Mouse (Mus musculus) midbrain, postnatal 0 days (tissue): ENCODE results near the gene Rif1. TPM values are rescaled to one million over a fixed set of nuclear protein-coding genes. Genes with fewer than 3 reads are reported as not detected.
A peak's percentile ranks its signal among the peaks of the same experiment; 100 is the strongest.
"Not testable (repeated sequence)": the region's sequence is repeated elsewhere in the genome, so short reads cannot be mapped to it uniquely, and the experiment has no call there.

Experiments
- ATAC-seq: fragments of 200-750 bp; cut with Nextera tagmentation; 2 replicates; pipeline ENCODE4 v1.8.0; 2017; ENCODE audit warnings: moderate number of reproducible peaks, mild to moderate bottlenecking, moderate TSS enrichment, moderate library complexity; ENCODE audit not compliant: low FRiP score
- DNase-seq: peaks from one replicate; pipeline ENCODE4 v3.0.0-alpha.2; 2015; ENCODE audit warnings: low spot score
- H3K27ac ChIP-seq: fragments of 300-500 bp; sonication (generic); 2 replicates; pipeline ENCODE4 v1.5.1; 2014; ENCODE audit warnings: low read depth, mild to moderate bottlenecking, low read length, mixed read lengths
- H3K27me3 ChIP-seq: fragments of 300-500 bp; sonication (generic); 2 replicates; pipeline ENCODE4 v1.6.1; 2014; ENCODE audit warnings: low read length, control low read depth, mixed read lengths; ENCODE audit not compliant: insufficient read depth
- H3K36me3 ChIP-seq: fragments of 300-500 bp; sonication (generic); 2 replicates; pipeline ENCODE4 v1.6.1; 2014; ENCODE audit warnings: low read length, control low read depth, mixed read lengths; ENCODE audit not compliant: insufficient read depth
- H3K4me1 ChIP-seq: fragments of 300-500 bp; sonication (generic); 2 replicates; pipeline ENCODE4 v1.6.1; 2014; ENCODE audit warnings: mild to moderate bottlenecking, control low read depth, antibody characterized with exemption, low read length, mixed read lengths; ENCODE audit not compliant: insufficient read depth
- H3K4me2 ChIP-seq: fragments of 300-500 bp; sonication (generic); 2 replicates; pipeline ENCODE4 v1.6.1; 2014; ENCODE audit warnings: low read depth, mild to moderate bottlenecking, low read length, mixed read lengths; ENCODE audit not compliant: poor library complexity, severe bottlenecking
- H3K4me3 ChIP-seq: fragments of 300-500 bp; sonication (generic); 2 replicates; pipeline ENCODE4 v1.5.1; 2014; ENCODE audit warnings: low read depth, mild to moderate bottlenecking, low read length, moderate library complexity
- H3K9ac ChIP-seq: fragments of 300-500 bp; sonication (generic); replicated peaks from 2 replicates; pipeline ENCODE4 v1.6.1; 2014; ENCODE audit warnings: mild to moderate bottlenecking, low read length, moderate library complexity, mixed read lengths; ENCODE audit not compliant: poor library complexity, severe bottlenecking
- H3K9me3 ChIP-seq: fragments of 300-500 bp; sonication (generic); 2 replicates; pipeline ENCODE4 v1.6.1; 2016; ENCODE audit warnings: low read length, control low read depth
- CTCF ChIP-seq: IDR thresholded peaks from 2 replicates; pipeline ENCODE4 v1.5.1; 2016; ENCODE audit warnings: antibody characterized with exemption, mild to moderate bottlenecking
- WGBS: fragments of 180-500 bp; shearing (Covaris S2); extraction: QIAGEN DNeasy Blood & Tissue Kit; methylation state at CpG from one replicate; pipeline ENCODE4 v1.1.7; 2014; 5-methylcytosine and 5-hydroxymethylcytosine counted together
- polyA plus RNA-seq: library from polyadenylated mRNA; unstranded; fragments of >200 nt; fragmentation: Nextera tagmentation; extraction: Ambion mirVana; gene quantifications from 2 replicates; pipeline ENCODE4 v1.2.1, GENCODE M21; 2015
- total RNA-seq: library from RNA; depleted of rRNA; stranded (reverse); fragments of >200 nt; gene quantifications from 2 replicates; pipeline ENCODE4 v1.2.3, GENCODE M21; 2014

Rif1 gene
- total and polyA plus RNA-seq, 2 experiments from 2014 or later = 13.8 to 17.2 TPM

DNA sequence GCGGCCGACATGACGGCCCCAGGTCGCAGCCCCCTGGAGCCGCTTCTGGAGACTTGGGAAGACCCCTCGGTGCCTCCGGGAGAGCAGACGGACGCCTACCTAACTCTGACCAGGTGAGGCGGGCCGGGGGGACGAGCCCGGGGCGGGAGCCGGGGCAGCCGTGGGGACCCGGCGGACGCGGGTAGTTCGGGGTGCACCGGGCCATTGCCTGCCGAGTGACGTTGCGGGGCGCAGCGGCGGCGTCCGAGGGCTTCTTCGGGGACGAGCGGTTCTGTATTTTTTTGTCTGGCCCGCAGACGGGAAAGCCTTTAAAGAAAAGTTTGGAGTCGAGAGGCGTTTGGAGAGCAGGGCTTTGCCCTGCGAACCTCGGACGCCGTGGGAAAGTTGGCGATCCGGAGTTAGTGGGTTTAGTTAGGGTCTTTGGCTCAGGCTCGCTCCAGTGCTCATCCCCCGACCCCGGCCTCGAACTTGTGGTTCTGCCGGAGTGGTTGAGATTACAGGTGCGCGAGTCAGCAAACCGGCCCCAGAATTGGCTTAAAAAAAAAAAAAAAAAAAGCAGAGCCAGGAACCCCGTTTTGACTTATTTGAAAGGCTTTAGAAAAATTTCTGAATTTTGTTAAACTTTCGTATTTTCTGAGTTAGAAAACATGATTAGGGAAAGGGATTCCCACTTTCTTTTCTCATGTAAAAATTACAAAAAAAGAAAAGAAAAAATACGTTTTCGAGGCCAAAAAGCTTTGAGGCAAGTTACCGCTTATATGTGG is 691 bp downstream of the Rif1 start:
- DNase-seq (no peak), ATAC-seq (no peak; the same call in 1 of the 2 replicates)
- Histone ChIP-seq H3K36me3 (no peaks in the 10 kb centered on the region), H3K4me1 (0 out of 2 replicates have a peak, but pooled peaks cover 3% of the 10 kb centered on the region), H3K27ac (peak overlapping the region; percentile 55), H3K4me2 (peak overlapping the region; percentile 74), H3K9me3 (no peaks in the 10 kb centered on the region), H3K27me3 (no peaks in the 10 kb centered on the region), H3K9ac (peak overlapping the region; percentile 68), H3K4me3 (peak overlapping the region; percentile 88)
- no peak for TF ChIP-seq CTCF
- WGBS = 2% methylated on average over 52 of the region's 56 CpGs

DNA sequence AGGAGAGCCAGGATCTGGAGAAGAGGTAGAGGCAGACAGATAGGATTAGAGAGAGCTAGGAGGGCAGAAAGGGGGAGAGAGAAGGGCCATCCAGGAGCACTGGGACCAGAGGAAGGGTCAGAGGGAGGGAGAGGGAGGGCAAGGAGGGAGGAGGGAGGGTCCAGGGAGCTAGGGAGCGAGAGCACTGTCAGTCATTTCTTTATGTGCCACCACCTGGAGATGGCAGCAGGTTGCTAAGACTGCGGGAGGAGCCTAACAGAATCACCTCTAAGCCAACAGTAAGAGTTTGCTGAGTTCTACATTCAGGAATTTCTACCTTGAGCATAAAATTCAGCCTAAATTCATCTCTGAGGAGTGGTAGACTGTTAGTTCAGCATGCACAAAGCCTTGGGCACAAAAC is 6.0 kb downstream of the Rif1 start:
- Histone ChIP-seq H3K9me3 (no peaks in the 10 kb centered on the region), H3K27ac (no peak overlapping the region), H3K4me3 (no peak overlapping the region), H3K9ac (no peak overlapping the region), H3K36me3 (peaks cover 5% of the 10 kb centered on the region; the same call in 1 of the 2 replicates), H3K4me2 (no peak overlapping the region), H3K27me3 (no peaks in the 10 kb centered on the region), H3K4me1 (no peaks in the 10 kb centered on the region)
- ATAC-seq = no peak
- TF ChIP-seq CTCF = no peak
- no peak for DNase-seq
- 82% methylated on average over 2 of the region's 2 CpGs for WGBS

DNA sequence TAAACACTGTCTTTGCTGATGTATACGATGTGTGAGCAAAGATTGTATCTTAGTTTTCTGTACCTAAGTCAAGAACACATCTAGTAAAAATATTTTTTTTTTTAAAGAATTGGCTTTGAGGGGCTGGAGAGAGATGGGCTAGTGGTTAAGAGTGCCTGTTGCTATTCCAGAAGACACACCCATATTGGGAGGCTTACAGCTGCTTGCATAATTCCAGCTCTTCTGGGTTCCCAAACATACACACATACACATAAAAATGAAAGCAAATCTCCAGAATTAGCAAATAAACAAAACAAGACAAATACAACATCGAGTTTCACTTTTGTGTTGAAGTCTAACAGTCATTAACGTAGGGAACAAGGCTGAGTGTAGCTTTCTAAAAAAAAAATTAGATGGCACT is 11.4 kb downstream of the Rif1 start:
- no peaks in the 10 kb centered on the region for H3K9me3 ChIP-seq
- TF ChIP-seq CTCF = no peak
- ATAC-seq = no peak
- H3K4me2 ChIP-seq = no peak overlapping the region
- peaks cover 6% of the 10 kb centered on the region; the same call in 1 of the 2 replicates for H3K36me3 ChIP-seq
- over 99% methylated on average over 3 of the region's 3 CpGs for WGBS
- H3K4me1 ChIP-seq = no peaks in the 10 kb centered on the region
- H3K4me3 ChIP-seq = no peak overlapping the region
- no peak for DNase-seq
- H3K27ac ChIP-seq = no peak overlapping the region
- no peaks in the 10 kb centered on the region for H3K27me3 ChIP-seq
- H3K9ac ChIP-seq = no peak overlapping the region

DNA sequence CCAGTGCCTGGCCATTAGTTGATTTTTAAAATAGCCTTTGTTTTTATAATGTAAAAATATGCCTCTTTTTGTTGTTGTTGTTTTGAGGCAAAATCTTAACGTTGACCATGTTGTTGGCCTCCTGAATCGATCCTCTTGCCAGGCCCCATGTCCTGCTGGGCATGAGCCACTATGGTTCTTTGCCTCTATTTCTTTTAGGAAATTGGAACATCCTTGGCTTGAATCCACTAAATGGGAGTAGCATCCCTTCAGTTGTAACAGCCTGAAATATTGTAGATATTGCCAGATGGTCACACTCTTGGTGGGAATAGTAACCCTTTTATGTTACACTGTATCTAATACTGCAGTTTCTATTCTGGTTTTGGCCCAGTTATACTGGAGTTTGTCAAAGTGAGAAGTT is 11.9 kb downstream of the Rif1 start:
- H3K9ac ChIP-seq = no peak overlapping the region
- no peak overlapping the region for H3K4me3 ChIP-seq
- no peaks in the 10 kb centered on the region for H3K4me1 ChIP-seq
- ATAC-seq (no peak), DNase-seq (no peak)
- no peaks in the 10 kb centered on the region for H3K27me3 ChIP-seq
- H3K27ac ChIP-seq = no peak overlapping the region
- TF ChIP-seq CTCF = no peak
- H3K36me3 ChIP-seq = peaks cover 6% of the 10 kb centered on the region; the same call in 1 of the 2 replicates
- no peak overlapping the region for H3K4me2 ChIP-seq
- H3K9me3 ChIP-seq = no peaks in the 10 kb centered on the region
- WGBS = 91% methylated on average over 2 of the region's 2 CpGs

DNA sequence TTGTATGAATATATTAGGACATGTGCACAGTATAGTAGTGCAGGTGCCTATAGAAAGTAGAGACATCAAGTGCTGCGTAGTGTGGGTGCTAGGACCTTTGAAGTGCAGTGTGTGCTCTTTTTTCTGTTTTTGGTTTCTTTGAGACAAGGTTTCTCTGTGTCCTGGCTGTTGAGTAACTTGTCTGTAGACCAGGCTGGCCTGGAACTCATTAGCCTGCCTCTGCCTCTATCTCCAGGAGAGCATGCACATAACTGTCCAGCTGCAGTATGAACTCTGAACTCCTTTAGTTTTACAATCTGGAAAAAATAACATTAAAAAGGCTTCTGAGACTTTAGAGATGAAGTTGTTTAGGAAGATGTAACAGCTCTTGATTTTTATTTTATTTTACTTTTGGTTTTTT is 41.5 kb downstream of the Rif1 start:
- Histone ChIP-seq H3K4me3 (no peak overlapping the region), H3K9me3 (no peaks in the 10 kb centered on the region), H3K27ac (no peak overlapping the region), H3K36me3 (peaks cover 51% of the 10 kb centered on the region), H3K9ac (no peak overlapping the region), H3K4me1 (no peaks in the 10 kb centered on the region), H3K4me2 (no peak overlapping the region), H3K27me3 (no peaks in the 10 kb centered on the region)
- ATAC-seq (no peak), DNase-seq (no peak)
- 88% methylated on average over 1 of the region's 1 CpGs for WGBS
- no peak for TF ChIP-seq CTCF

DNA sequence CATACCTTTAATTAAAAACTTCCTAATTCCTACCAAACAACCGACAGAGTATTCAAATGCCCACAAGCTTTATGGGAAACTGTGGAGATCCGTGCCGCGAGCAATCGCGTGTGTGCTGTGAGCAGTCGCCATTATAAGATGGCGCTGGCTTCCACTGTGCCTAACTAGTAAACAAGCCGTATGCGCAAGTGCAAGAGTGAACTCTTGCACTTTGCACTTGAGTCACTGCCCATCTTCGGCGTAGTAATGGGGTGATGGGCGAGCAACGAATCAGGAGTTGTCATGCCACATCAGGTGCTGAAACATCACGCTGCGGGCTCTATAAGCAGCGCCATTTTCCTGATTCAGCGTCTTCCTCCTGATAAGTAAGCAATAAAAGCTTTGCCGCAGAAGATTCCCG is 58.7 kb downstream of the Rif1 start:
- H3K9me3 ChIP-seq, H3K4me3 ChIP-seq, H3K9ac ChIP-seq, H3K4me1 ChIP-seq, H3K36me3 ChIP-seq, H3K4me2 ChIP-seq, H3K27me3 ChIP-seq, DNase-seq, H3K27ac ChIP-seq, ATAC-seq: not testable (repeated sequence)
- WGBS = 97% methylated on average over 20 of the region's 20 CpGs
